Mouse (Mus musculus): ENCODE measurements around the gene Adgrv1. TPM values are rescaled to one million over a fixed set of nuclear protein-coding genes. Genes with fewer than 3 reads are reported as not detected.
"Not testable (repeated sequence)": the region's sequence is repeated elsewhere in the genome, so short reads cannot be mapped to it uniquely, and the experiment has no call there.

The Adgrv1 gene
- total RNA-seq, 2 experiments from 2014 or later: 1.4 to 1.6 TPM

DNA sequence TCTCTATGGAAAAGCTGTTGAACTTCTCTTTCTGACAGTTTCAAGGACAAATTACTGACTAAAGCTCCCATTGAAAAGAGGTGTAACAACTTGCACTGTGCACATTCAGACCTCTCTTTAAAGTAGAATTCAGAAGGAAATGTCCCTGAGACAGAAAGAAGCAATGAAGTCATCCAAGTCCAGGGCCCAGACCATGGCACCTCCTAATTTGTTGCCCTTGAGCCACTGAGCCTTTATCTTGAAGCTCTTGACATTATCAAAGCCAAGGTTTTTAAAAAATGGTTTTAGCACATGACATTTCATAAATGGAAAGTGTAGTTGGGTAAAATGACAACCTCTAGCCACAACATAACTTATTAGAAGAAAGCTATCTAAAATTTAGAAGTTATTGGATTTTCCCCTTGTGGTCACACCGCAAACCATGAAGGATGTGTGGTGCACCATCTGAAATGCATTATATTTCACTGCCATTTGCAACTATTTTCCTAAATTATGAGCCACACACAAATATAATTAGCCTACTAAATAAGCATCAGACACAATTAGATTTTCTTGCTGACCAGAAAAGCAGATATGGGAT lies 352.2 kb downstream of the Adgrv1 start:
- intact Hi-C loops (cut with DNase I): no loop called here
- DNase-seq (ENCODE audit: low spot score in 2 of 2): no peak

DNA sequence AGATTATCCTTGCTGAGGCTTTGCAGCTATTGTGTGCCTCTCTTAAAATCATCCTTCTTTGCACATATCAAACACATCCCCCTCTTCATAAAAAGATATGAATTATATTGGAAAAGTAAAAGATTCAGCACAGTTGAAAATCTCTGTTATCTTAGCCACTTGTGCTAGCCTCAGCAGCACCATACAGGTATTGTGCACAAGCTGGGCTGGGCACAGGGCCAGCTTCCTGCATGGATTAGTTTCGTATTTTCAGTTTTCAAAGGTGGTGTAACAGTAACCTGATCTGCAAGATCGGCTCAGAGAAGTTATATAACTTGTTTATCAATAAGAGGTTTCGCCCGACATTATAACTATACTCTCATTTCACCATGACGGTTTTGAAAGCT lies 353.6 kb downstream of the Adgrv1 start:
- intact Hi-C loops (cut with DNase I): no loop called here
- no peak for DNase-seq (ENCODE audit: low spot score in 2 of 2)

DNA sequence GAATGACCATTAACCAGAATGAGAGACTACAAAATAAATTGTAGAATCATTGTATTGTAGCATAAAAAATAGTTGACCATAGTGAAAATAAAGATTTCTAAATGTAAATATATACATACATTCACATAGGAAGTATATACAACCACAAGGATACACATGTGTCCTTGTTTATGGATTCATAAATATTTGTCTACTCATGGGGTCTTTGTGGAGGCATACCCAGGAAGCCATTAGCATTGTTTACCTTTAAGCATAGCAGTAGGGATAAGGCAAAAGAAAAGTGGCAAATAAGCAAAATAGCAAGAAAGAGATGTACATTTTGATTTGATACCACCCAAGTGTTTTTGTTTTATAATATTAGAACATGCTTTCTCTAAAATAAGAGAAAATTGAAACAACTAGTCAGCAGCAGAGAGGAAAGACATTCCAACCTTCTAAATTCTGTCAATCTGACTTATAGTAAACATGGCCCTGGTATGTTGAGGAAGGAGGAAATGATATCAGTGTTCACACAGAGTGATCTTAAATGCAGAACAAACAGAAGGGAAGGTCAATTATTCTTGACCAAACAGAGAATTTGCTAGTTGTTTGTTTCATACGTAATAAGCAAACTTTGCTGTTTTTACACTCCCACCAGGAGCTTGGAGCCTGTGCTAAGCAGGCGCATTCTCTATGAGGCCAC lies 354.1 kb downstream of the Adgrv1 start:
- no peak for DNase-seq (ENCODE audit: low spot score in 2 of 2)
- intact Hi-C loops (cut with DNase I): no loop called here

DNA sequence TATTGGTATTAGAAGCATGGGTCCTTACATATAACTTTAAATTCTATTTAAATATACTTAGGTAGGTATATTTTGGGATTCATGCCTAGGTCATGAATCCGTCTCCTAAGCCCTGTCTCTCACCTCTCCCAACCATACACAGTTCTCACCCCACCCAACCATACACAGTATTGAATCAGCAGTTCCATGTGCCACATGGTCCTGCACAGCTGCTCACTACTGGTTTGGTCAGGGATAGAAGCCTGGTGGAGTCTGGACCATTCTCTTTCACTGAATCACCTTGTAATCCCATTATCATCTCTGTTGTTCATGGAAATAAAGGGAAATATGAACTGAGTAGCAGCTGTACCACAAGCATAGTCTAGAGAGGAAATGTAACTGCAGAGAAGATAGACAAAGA lies 359.1 kb downstream of the Adgrv1 start:
- intact Hi-C loops (cut with DNase I): no loop called here

DNA sequence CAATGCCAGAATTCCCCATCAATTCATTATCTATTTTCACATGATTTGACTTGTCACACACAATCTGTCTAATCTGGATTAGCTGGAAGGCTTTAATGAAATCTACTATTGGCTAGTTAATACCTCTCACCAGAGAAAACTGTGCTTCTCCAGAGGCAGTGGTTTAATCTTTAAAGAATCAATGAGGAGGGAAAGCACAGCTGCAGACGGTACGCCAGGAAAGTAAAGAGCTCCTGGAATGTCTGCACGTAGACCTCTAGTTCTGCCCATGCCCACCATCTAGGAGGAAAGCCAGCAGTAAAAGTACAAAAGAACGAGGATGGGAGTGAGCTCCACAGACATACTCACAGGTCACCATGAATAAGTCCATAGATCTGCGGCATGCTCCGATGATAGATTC lies 362.6 kb downstream of the Adgrv1 start:
- intact Hi-C loops (cut with DNase I): no loop called here
- no peak for DNase-seq (ENCODE audit: low spot score in 2 of 2)

More for the DNA sequence above, 359.1 kb downstream of the Adgrv1 start:
- DNase-seq (ENCODE audit: low spot score in 2 of 2): no peak

DNA sequence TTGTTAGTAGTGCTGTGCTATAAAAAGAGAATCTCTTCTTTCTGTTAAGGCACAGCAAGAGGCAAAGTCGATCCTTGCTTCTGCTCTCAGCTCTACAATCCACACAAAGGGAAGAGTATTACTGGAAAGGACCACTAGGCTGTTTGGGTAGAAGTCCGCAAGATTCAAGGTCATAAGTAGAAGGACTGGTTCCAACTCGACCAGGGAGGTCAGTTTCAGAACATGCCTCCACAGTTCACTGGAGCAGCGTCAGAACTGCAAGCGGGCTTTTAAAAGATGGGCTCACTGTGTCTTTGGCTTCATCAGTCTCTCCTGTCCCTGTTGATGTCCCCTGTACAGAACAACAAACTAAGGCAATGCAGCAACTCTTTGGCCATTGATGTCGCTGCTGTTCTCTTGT lies 363.9 kb downstream of the Adgrv1 start:
- DNase-seq (ENCODE audit: low spot score in 2 of 2): no peak
- intact Hi-C loops (cut with DNase I): no loop called here

DNA sequence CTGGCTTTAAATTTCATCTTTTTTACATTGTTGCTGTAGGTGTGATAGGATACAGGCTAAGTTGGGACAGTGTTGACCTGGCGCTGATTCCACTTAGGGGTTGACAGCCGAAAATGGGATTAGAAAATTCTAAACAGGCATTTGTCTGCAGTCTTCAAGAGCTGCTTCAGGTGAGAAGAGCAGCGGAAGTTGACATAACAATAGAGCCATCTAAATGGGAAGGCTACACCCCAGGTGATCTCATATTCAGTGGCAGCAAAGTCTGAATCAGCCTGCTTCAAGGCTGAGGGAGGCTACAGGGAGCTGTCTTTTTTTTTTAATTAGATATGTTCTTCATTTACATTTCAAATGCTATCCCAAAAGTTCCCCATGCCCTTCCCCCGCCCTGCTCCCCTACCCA lies 365.5 kb downstream of the Adgrv1 start:
- intact Hi-C loops (cut with DNase I); DNase-seq (ENCODE audit: low spot score in 2 of 2): not testable (repeated sequence)

DNA sequence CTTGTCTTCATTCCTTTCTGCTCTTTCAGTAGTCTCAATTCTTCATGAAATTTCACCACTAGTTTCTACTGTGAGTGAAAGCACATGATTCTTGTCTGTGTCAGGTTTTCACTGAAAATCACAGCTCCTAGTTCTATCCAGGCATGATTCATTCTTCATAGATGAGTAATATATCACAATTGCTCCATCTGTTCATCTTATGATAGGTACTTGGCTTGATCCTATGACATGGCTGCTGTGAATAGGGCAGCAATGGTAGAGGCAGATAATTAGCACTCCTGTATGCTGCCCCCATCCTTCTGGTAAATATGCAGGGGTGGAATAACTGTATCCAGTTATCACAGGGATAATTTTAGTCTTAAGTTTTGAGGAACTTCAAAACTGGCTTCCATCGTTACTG lies 368.5 kb downstream of the Adgrv1 start:
- DNase-seq (ENCODE audit: low spot score in 2 of 2): peak in 1 of 2 experiments; percentile 24
- intact Hi-C loops (cut with DNase I): no loop called here

DNA sequence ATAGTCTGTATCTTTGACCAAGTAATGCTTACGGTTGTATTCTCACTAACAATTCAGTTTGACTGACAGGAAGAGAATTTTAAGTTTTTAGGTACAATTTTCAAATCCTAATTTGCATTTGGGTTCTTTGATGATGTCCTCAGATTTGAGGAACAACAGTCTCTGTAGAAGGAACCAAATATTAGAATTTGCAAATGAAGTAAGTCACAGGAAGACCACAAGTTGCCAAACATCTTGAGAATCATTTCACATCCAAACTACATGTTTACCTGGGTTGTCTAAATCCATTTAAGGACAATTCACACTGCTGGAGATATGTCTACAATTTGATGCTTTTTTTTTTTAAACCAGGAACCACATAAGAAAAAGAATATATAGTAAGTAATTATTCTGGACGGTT lies 391.8 kb downstream of the Adgrv1 start:
- DNase-seq (ENCODE audit: low spot score in 2 of 2): no peak
- intact Hi-C loops (cut with DNase I): no loop called here

DNA sequence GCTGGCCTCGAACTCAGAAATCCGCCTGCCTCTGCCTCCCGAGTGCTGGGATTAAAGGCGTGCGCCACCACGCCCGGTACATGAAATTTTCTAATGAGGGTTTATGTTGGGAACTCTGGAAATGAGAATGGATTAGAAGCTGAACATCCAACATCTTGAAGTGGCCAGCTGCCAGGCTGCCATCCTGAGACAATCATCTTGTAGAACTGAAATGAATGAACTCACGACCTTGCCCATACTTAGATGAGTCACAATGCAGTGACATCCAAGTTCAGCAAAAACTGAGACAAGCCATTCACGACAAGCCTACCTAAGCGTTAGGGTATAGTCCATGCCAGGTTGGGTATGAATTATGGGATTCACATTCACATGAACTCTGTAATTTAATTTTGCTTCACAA lies 393.1 kb downstream of the Adgrv1 start:
- DNase-seq (ENCODE audit: low spot score in 2 of 2): no peak
- intact Hi-C loops (cut with DNase I): no loop called here

DNA sequence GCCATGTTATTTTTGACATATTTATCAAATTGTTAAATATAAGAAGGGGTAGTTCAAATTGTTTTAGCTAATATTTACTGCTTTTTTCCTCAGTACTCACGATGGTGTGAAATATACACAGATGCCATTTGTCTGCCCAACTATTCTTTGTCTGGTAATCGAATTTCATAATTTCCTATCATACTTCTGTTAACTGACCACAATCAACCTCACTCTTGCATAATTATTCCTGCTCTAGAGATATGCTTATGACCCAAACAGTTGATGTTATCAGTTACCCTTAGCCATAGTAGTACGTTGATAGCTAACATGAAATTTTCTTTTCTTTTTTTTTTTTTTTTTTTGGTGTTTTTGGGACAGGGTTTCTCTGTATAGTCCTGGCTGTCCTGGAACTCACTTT lies 393.5 kb downstream of the Adgrv1 start:
- intact Hi-C loops (cut with DNase I): no loop called here
- no peak for DNase-seq (ENCODE audit: low spot score in 2 of 2)

DNA sequence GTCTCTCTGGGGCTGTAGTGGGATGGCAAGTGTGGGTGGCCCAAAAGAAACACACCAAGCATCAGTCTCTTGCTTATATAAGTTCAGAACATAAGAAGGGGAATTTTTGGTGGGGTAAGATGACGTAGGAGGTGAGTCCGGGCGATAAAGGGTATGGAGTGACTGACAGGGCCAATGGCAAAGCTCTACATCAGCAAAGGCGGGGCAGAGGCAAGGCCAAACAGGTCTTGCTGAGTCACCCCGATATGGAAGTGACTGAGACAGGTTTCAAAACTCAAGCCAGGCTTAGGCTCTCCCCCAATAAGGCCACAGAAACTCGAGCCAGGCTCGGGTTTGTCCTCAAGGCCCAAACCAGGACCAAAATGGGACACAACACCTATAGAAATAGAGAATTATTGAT lies 394.1 kb downstream of the Adgrv1 start:
- intact Hi-C loops (cut with DNase I): no loop called here

DNA sequence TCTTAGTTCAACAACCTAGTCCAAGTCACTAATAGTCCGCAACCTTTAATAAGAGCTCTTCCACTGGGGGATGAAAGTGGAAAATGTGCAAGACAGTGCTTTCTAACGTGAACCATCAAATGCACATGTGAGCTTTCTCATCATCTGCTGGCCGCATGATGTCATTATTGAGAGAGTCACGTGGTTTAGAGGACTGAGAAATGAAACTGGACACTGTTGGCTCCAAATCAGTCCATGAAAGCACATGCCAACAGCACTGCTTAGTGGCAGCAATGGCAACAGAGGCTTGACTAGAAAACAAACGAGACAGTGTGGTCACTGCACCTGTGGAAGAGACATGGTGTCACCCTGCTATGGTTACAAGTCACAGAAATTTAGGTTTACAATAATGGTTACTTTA lies 395.0 kb downstream of the Adgrv1 start:
- intact Hi-C loops (cut with DNase I): no loop called here
- no peak for DNase-seq (ENCODE audit: low spot score in 2 of 2)

More for the DNA sequence above, 394.1 kb downstream of the Adgrv1 start:
- DNase-seq (ENCODE audit: low spot score in 2 of 2): no peak

DNA sequence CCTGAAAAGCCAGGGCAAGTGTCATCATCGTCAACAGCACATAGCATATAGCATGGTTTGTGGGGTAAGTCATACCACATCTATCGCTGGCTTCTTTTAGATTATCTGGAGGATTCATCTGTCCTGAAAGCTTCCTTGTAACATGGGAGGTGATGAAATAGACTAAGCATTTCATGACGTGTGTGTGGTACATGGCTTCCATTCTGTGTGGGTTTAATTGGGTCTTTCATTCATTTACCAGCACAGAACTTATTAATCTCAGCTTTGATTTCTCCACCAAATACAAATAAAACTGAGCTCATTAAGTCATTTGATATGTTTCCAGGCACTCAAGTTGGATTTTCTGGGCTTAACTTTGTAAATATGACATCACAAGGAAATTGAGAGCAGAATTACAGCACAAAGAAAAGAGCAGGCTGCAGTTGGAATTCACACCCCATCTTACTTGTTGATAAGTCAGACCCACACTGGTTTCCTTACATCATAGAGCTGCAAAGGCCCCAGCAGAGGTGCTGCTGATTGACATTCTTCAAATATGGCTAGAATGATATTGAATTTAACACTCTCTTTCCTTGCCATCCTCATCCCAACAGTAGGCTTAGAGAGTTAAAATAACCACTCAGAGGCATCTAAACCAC lies 396.1 kb downstream of the Adgrv1 start:
- intact Hi-C loops (cut with DNase I): no loop called here
- DNase-seq (ENCODE audit: low spot score in 2 of 2): no peak

DNA sequence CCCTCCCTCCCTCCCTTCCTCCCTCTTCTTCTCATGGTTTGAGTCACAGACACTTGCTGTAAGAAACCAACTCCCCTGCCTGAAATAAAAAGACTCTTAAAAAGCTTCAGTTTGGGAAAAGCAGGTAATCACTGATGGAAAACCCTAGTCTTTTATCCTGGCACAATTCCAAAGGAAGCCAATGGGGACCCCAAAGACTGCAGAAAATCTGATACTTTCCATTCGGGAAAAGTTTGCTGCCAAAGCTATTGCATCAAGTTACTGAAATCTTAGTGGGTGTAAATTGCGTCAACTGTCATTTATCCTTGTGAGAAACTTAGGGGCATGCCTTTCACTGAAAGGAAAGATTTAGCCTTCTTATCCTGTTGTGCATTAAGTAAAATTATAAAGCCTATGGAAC lies 398.9 kb downstream of the Adgrv1 start:
- no peak for DNase-seq (ENCODE audit: low spot score in 2 of 2)
- intact Hi-C loops (cut with DNase I): no loop called here

DNA sequence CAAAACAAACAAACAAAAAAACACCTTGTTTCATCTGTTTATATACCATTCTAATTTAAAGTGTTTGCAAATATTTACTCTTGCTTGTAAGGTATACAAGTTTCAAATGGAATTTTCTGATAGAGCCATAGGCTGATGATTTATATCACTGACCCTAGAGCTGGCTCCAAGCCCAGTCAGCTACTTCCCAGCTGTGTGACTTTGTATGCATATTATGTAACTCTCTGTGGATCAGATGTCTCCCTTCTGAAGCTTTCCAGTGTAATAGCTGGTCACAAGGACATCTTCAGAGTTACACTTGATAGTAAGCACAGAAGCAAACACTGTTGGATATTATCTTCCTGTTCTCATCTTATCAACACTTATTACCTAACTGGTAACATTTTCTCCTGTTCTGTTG lies 400.1 kb downstream of the Adgrv1 start:
- intact Hi-C loops (cut with DNase I): no loop called here

DNA sequence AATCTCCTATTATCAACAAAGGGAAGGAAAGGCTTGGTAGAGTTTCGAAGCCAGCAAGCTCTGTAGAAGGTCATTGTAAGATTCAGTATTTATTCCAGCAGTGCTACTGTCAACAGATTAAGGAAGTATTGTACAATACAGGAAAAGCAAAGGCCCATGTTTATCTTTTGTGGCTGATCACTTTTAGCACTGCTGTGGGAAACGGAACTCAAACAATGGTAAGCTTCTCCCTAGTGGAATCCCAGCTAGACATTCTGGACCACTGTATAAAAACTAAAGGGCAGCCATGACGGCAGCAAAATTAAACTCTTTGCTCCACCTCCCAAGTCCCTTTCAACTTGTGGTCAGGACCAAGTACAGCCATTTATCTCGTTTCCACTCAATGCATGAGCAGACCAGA lies 402.8 kb downstream of the Adgrv1 start:
- intact Hi-C loops (cut with DNase I): no loop called here
- no peak for DNase-seq (ENCODE audit: low spot score in 2 of 2)

More for the DNA sequence above, 400.1 kb downstream of the Adgrv1 start:
- DNase-seq (ENCODE audit: low spot score in 2 of 2): peak in 1 of 2 experiments; percentile 3

DNA sequence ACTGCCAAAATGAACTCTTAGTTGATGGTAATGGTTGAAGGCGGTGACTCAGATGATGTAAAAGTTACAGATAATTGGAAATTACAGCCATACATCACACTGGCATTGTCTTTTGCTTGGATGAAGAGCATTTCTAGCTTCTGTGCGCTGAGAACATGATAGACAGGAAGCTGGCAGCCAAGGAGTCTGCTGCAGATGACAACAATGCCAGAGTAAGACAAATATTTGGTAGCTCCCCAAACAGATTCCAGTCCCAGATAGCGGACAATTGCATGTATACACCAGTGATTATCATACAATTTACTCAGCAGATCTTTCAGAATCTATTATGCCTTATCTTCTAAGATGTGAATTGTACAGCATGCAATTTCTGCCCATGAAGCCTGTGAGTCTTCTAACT lies 409.2 kb downstream of the Adgrv1 start:
- no peak for DNase-seq (ENCODE audit: low spot score in 2 of 2)
- intact Hi-C loops (cut with DNase I): no loop called here

DNA sequence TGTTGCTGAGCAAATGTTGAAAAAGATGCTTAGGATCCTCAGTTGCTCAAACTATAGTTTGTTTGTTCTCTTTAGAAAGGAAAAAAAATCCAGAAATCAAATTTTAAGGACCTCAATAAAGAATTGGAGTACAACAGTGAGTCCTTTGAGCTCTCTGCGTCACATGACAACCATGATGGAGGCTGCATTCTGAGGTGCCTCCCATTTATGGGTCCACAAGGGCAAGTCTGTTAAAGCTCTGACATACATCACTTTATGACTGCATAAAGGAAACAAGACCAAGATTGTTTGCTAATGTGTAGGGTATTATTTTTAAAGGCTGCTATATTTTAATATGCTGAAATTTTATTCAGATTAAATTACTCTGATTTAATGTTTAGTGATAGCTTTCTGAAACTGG lies 410.6 kb downstream of the Adgrv1 start:
- intact Hi-C loops (cut with DNase I): no loop called here
- DNase-seq (ENCODE audit: low spot score in 2 of 2): no peak

DNA sequence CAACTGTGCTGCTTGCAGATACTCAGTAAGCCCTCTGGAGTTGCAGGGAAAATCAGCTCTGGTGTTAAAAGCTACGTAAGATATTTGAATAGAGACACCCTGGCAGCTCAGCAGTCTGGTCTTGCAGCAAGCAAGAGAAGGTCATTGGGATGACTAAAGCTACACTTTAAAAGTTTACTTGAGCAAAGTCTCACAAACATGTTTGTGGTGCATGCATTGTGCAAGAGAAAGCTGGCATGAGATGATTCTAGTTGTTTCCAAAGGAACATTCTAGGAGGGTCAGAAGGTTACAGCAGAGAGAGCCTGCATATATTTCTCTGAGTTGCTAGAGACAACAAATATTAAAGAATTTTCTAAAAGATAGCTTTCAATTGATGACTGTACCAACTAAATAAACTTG lies 421.5 kb downstream of the Adgrv1 start:
- DNase-seq (ENCODE audit: low spot score in 2 of 2): no peak
- intact Hi-C loops (cut with DNase I): no loop called here

DNA sequence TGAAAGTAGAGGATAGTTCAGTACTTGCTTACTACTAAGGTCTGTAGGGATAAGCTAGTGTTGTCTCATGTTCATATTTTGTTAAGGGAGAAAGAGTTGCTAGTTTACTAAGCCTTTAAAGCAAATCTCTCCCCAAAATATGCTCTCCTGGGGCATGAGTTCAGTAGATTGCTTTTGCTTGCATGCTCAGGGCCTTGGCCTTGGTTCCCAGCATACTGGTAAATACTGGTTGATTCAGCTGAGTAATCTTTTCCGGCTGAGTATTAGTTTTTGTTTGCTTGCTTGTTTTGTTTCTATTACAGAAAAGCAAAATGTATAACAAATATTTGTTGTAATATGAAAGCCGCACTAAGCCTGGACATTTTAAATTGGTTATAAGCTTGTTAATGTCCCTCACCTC lies 422.4 kb downstream of the Adgrv1 start:
- DNase-seq (ENCODE audit: low spot score in 2 of 2): no peak
- intact Hi-C loops (cut with DNase I): no loop called here

Measured in left cerebral cortex, postnatal 25 days (tissue).